Mouse (Mus musculus) spleen, adult 2 months (tissue): ENCODE measurements around the gene Cab39.

Source experiments
- CTCF ChIP-seq: fragments of 200-500 bp; IDR thresholded peaks from 2 replicates; pipeline ENCODE4 v1.5.1; 2011; ENCODE audit warnings: mild to moderate bottlenecking, inconsistent platforms; ENCODE audit not compliant: insufficient read depth, insufficient read length, insufficient replicate concordance; ENCODE audit errors: extremely low read depth
- POLR2A ChIP-seq: fragments of 200-500 bp; IDR thresholded peaks from 2 replicates; pipeline ENCODE4 v1.6.1; 2011; ENCODE audit warnings: low read depth, low read length, inconsistent platforms

- TF ChIP-seq POLR2A (no peak), CTCF (no peak)
These were observed 29.9 kb upstream of the Cab39 start for GRCm38 (mm10) chr1:85763386-85763785.
